Mouse (Mus musculus): Measurements from ENCODE around the gene Mrpl54. TPM values are rescaled to one million over a fixed set of nuclear protein-coding genes. Genes with fewer than 3 reads are reported as not detected.
"Not testable (repeated sequence)": the region's sequence is repeated elsewhere in the genome, so short reads cannot be mapped to it uniquely, and the experiment has no call there.

The Mrpl54 gene
- total and polyA plus RNA-seq, 3 experiments = 137 to 421 (median 157) TPM

DNA sequence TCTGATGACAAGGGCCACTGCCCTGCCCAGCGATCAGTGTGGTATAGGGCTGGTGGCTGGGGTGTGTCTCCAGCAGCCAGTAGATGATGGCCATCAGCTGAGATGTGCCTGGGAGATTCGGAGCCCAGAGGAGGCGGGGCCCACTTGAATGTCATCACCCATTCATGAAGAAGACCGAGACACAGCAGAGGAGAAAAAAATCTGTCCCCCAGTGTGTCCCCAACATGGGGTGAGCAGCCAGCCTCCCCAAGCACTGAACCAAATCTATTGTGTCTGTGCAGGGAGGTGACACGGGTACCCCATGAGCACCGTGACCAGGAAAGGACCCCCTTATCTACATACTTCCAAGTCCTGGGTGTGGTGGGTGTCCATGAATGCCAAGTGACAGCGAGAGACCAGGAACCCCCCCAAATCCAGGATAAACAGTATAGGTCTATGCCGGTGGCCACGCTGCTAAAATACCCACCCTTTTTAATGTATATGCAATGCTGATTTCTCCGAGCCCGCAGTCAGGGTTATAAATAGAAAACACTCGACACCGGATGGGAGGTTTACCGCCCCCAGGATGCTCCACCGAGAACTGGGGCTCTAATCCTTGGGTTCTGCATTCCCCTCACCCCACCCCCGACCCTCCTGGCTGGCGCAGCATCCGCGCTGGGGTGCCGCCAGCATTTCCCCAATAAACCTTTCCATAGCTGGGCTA, 36.8 kb downstream of the Mrpl54 start:
- no peak for TF ChIP-seq SMC3 (IDR thresholded peaks at IDR 0.05; ENCODE audit: low read depth, low read length)
- no peak for TF ChIP-seq HCFC1 (IDR thresholded peaks at IDR 0.05; ENCODE audit: low read depth, low read length)
- TF ChIP-seq SIN3A (IDR thresholded peaks at IDR 0.05; ENCODE audit: low read length) = no peak
- TF ChIP-seq JUND (IDR thresholded peaks at IDR 0.05; ENCODE audit: low read depth, low read length) = no peak
- DNase-seq (ENCODE audit: low read depth, low spot score) = no peak
- no peaks in the 10 kb centered on the region for H3K79me2 ChIP-seq (ENCODE audit: control insufficient read depth, insufficient read depth, low read length, poor library complexity)

DNA sequence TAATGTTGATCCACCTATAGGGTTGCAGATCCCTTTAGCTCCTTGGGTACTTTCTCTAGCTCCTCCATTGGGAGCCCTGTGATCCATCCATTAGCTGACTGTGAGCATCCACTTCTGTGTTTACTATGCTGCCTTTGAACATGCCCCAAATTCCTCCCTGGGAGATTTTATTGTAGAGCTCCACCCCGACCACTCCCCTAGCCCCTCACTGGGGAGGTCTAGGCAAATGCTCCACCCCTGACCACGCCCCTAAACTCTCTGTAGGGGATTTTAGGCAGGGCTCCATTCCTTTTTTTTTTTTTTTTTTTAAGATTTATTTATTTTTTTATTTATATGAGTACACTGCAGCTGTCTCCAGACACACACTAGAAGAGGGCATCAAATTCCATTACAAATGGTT, 43.0 kb downstream of the Mrpl54 start:
- not testable (repeated sequence) for H3K36me3 ChIP-seq (ENCODE audit: control insufficient read depth in 1 of 2, insufficient read depth in 2 of 2, low read length in 2 of 2); H3K79me2 ChIP-seq (ENCODE audit: control insufficient read depth, insufficient read depth, low read length, poor library complexity); H3K4me1 ChIP-seq (ENCODE audit: control insufficient read depth in 1 of 2, insufficient read depth in 2 of 2, low read length in 2 of 2); H3K4me3 ChIP-seq (ENCODE audit: control insufficient read depth in 1 of 2, insufficient read depth in 1 of 2, low read depth in 2 of 2, low read length in 2 of 2); H3K9ac ChIP-seq (ENCODE audit: control insufficient read depth, low read depth, low read length, poor library complexity, severe bottlenecking); H3K9me3 ChIP-seq (replicated peaks; ENCODE audit: insufficient read depth, low read length); DNase-seq (ENCODE audit: low read depth, low spot score); H3K27ac ChIP-seq (ENCODE audit: control insufficient read depth, low read depth, low read length)
- H3K27me3 ChIP-seq (ENCODE audit: control insufficient read depth in 1 of 2, insufficient read depth in 2 of 2, low read length in 2 of 2) = peaks cover 2 to 17% of the 10 kb centered on the region in 2 experiments

More for the DNA sequence above, 36.8 kb downstream of the Mrpl54 start:
- Histone ChIP-seq H3K9me3 (replicated peaks; ENCODE audit: insufficient read depth, low read length) (no peaks in the 10 kb centered on the region), H3K27me3 (ENCODE audit: control insufficient read depth in 1 of 2, insufficient read depth in 2 of 2, low read length in 2 of 2) (peaks cover 6 to 19% of the 10 kb centered on the region in 2 experiments), H3K9ac (ENCODE audit: control insufficient read depth, low read depth, low read length, poor library complexity, severe bottlenecking) (no peak overlapping the region), H3K4me1 (ENCODE audit: control insufficient read depth in 1 of 2, insufficient read depth in 2 of 2, low read length in 2 of 2) (peaks cover 0 to 12% of the 10 kb centered on the region in 2 experiments; a peak in 2 of 4 replicates), H3K4me3 (ENCODE audit: control insufficient read depth in 1 of 2, insufficient read depth in 1 of 2, low read depth in 2 of 2, low read length in 2 of 2) (no peak overlapping the region), H3K27ac (ENCODE audit: control insufficient read depth, low read depth, low read length) (no peak overlapping the region), H3K36me3 (ENCODE audit: control insufficient read depth in 1 of 2, insufficient read depth in 2 of 2, low read length in 2 of 2) (peaks cover 0 to 7% of the 10 kb centered on the region in 2 experiments; a peak in 2 of 4 replicates)

DNA sequence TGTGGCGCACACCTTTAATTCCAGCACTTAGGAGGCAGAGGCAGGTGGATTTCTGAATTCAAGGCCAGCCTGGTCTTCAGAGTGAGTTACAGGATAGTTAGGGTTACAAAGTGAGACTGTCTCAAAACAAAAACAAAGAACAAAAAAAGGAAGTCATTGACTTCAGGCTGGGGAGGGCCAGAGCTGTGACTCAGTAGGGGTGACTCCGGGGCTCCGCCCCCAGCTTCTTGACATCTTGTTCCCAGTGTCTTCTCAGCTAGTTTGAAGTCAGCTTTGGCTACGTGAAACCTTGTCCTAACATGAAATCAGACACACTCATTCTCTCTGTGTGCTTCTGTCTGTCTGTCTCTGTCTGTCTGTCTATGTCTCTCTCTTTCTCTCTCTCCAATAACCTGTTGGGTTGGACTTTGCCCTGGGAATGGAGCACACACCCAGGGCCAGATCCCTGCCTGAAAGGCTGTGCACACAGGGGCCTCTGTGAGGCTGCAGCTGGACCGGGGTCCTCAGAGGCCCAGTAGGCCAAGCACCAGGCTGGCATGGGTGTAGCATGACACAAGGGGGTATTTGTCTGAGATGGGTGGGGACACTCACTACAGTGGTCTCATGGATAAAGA, 45.2 kb downstream of the Mrpl54 start:
- H3K79me2 ChIP-seq (ENCODE audit: control insufficient read depth, insufficient read depth, low read length, poor library complexity) = no peaks in the 10 kb centered on the region
- TF ChIP-seq CHD2 (IDR thresholded peaks at IDR 0.05; ENCODE audit: low read length) (no peak), USF1 (IDR thresholded peaks at IDR 0.05; ENCODE audit: low read depth, low read length) (no peak), CHD1 (IDR thresholded peaks at IDR 0.05; ENCODE audit: low read depth, low read length) (no peak), E2F4 (IDR thresholded peaks at IDR 0.05; ENCODE audit: borderline replicate concordance, low read depth, low read length) (no peak), ZC3H11A (IDR thresholded peaks at IDR 0.05; ENCODE audit: low read depth, low read length) (no peak), KAT2A (conservative IDR thresholded peaks at IDR 0.05; ENCODE audit: low read depth, low read length) (no peak), MAZ (IDR thresholded peaks at IDR 0.05; ENCODE audit: low read depth, low read length) (peak; percentile 67; the same call in 1 of the 2 replicates), NELFE (IDR thresholded peaks at IDR 0.05; ENCODE audit: low read depth, low read length) (no peak), RAD21 (IDR thresholded peaks at IDR 0.05; ENCODE audit: low read depth, low read length) (no peak), TAL1 (IDR thresholded peaks at IDR 0.05; ENCODE audit: low read length) (no peak), SIN3A (IDR thresholded peaks at IDR 0.05; ENCODE audit: low read length) (peak; percentile 46; the same call in 1 of the 2 replicates), ETS1 (IDR thresholded peaks at IDR 0.05; ENCODE audit: low read depth, low read length) (0 out of 2 replicates have a peak, but pooled peaks have one; percentile 25), MAX (IDR thresholded peaks at IDR 0.05; ENCODE audit: low read length) (no peak), NRF1 (IDR thresholded peaks at IDR 0.05; ENCODE audit: insufficient read depth, low read depth, low read length, poor library complexity, severe bottlenecking) (no peak)
- DNase-seq (ENCODE audit: low read depth, low spot score) = peak; percentile 85
- H3K9me3 ChIP-seq (replicated peaks; ENCODE audit: insufficient read depth, low read length) = no peaks in the 10 kb centered on the region
- H3K9ac ChIP-seq (ENCODE audit: control insufficient read depth, low read depth, low read length, poor library complexity, severe bottlenecking) = no peak overlapping the region
- peaks cover 0 to 2% of the 10 kb centered on the region in 2 experiments; a peak in 1 of 4 replicates for H3K36me3 ChIP-seq (ENCODE audit: control insufficient read depth in 1 of 2, insufficient read depth in 2 of 2, low read length in 2 of 2)
- peaks cover 0 to 6% of the 10 kb centered on the region in 2 experiments; a peak in 1 of 4 replicates for H3K27me3 ChIP-seq (ENCODE audit: control insufficient read depth in 1 of 2, insufficient read depth in 2 of 2, low read length in 2 of 2)
- no peak overlapping the region for H3K27ac ChIP-seq (ENCODE audit: control insufficient read depth, low read depth, low read length)
- peaks cover 4 to 9% of the 10 kb centered on the region in 2 experiments for H3K4me1 ChIP-seq (ENCODE audit: control insufficient read depth in 1 of 2, insufficient read depth in 2 of 2, low read length in 2 of 2)
- no peak overlapping the region for H3K4me3 ChIP-seq (ENCODE audit: control insufficient read depth in 1 of 2, insufficient read depth in 1 of 2, low read depth in 2 of 2, low read length in 2 of 2)

Measured in MEL (cell line).